Mouse (Mus musculus): ENCODE results near the gene 1700016D06Rik. TPM values are rescaled to one million over a fixed set of nuclear protein-coding genes. Genes with fewer than 3 reads are reported as not detected.

1700016D06Rik gene
- polyA plus RNA-seq, 1 experiment from 2014 or later = 0.32 TPM

Small RNA genes within 50 kb of the gene (microRNA-seq; reads per million reads assigned to microRNA genes)
- gene Mir7238 = 3.7 reads per million, percentile 15 among the genes with 10 or more reads in this experiment

Other genes starting within 250 kb of the 1700016D06Rik start
- 0.63 and 0.77 TPM in 2 replicates for gene Rab20, start 222.4 kb downstream of the 1700016D06Rik start, polyA plus RNA-seq (2015; fragmentation: Nextera tagmentation; extraction: Ambion mirVana)
- gene Naxd, start 203.6 kb downstream of the 1700016D06Rik start, polyA plus RNA-seq (2015; fragmentation: Nextera tagmentation; extraction: Ambion mirVana) = 148 and 168 TPM in 2 replicates
- gene Cars2, start 150.3 kb downstream of the 1700016D06Rik start, polyA plus RNA-seq (2015; fragmentation: Nextera tagmentation; extraction: Ambion mirVana) = 29.1 and 34.1 TPM in 2 replicates
- 42.9 and 45.4 TPM in 2 replicates for gene Ing1, start 145.5 kb downstream of the 1700016D06Rik start, polyA plus RNA-seq (2015; fragmentation: Nextera tagmentation; extraction: Ambion mirVana)
- gene Ankrd10, start 65.3 kb downstream of the 1700016D06Rik start, polyA plus RNA-seq (2015; fragmentation: Nextera tagmentation; extraction: Ambion mirVana) = 126 TPM in 2 replicates
- gene Arhgef7, start 26.7 kb upstream of the 1700016D06Rik start, polyA plus RNA-seq (2015; fragmentation: Nextera tagmentation; extraction: Ambion mirVana) = 71.0 and 77.3 TPM in 2 replicates
- gene Tex29, start 139.4 kb upstream of the 1700016D06Rik start, polyA plus RNA-seq (2015; fragmentation: Nextera tagmentation; extraction: Ambion mirVana) = 0.52 and 0.66 TPM in 2 replicates